Mouse (Mus musculus) megakaryocyte, embryonic 14.5 days (primary cell): ENCODE measurements around the gene Tnfsf12.

ENCODE experiments used
- FLI1 ChIP-seq: IDR thresholded peaks from 2 replicates; pipeline ENCODE4 v1.6.1; 2012; ENCODE audit warnings: low read length, inconsistent platforms, mixed read lengths
- GATA1 ChIP-seq: IDR thresholded peaks from 3 replicates; pipeline ENCODE4 v1.6.1; 2012; ENCODE audit warnings: mixed read lengths, low read length, inconsistent platforms, borderline replicate concordance

DNA sequence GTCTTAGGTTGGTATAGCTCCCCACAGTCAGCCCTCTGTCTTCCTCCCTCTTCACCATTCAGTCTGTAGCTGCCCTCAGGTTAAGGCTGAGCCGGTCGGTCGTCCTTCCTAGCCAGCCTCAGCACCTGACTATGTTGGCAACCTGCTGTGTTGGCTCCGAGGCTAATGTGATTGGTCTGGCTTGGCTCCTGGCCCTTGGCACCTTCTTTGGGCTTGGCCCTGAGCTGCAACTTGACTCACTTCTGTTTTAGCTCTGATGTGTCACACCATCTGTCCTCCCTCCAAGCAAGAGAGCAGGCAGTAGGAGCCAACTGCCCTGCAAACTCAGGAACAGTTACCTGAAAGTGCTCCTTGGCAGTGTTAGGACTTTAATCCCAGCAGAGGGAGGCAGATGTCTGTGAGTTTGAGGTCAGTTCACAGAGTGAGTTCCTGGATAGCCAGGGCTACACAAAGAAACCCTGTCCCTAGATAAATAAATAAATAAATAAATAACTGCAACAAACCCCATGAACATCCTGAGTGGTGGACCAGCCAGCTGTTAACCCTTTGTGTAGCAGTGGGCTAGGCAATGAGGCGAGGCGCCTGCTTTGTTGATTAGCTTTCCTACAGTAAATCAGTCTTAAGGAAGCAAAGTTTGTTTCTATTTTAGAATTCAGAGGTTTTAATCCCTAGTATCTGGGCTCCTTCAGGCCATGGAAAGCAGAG, 11.3 kb upstream of the Tnfsf12 start:
- TF ChIP-seq GATA1 (no peak), FLI1 (no peak)
